Mouse (Mus musculus): ENCODE data around the gene Spink2. TPM values are rescaled to one million over a fixed set of nuclear protein-coding genes. Genes with fewer than 3 reads are reported as not detected.
A peak's percentile ranks its signal among the peaks of the same experiment; 100 is the strongest.

Spink2 gene
- polyA plus RNA-seq, 1 experiment from 2014 or later: 1.6 TPM

GRCm38 (mm10) chr5:77217724-77218123 is 6.5 kb upstream of the Spink2 start:
- Histone ChIP-seq H3K9me3 (ENCODE audit: control insufficient read depth, low read length) (no peaks in the 10 kb centered on the region), H3K36me3 (ENCODE audit: control insufficient read depth, insufficient read depth, low read length) (no peaks in the 10 kb centered on the region), H3K4me1 (replicated peaks; ENCODE audit: control insufficient read depth, insufficient read depth, low read length) (0 out of 2 replicates have a peak, but pooled peaks cover 3% of the 10 kb centered on the region), H3K9ac (ENCODE audit: low read length) (no peak overlapping the region), H3K4me3 (ENCODE audit: low read depth, low read length) (no peak overlapping the region), H3K27ac (ENCODE audit: low read depth) (no peak overlapping the region), H3K4me2 (ENCODE audit: low read length) (peak overlapping the region; percentile 20; the same call in 1 of the 2 replicates), H3K27me3 (replicated peaks; ENCODE audit: control insufficient read depth, insufficient read depth, low read length) (no peaks in the 10 kb centered on the region)
- peak; percentile 36; the same call in 1 of the 2 replicates for ATAC-seq (replicated peaks; ENCODE audit: low FRiP score, low TSS enrichment, low read depth)
- no peak for DNase-seq (ENCODE audit: low spot score)
- WGBS: 15% methylated on average over 2 of the region's 2 CpGs

- no peaks in the 10 kb centered on the region for H3K9me3 ChIP-seq (ENCODE audit: control insufficient read depth, low read length)
- 0 out of 2 replicates have a peak, but pooled peaks cover 3% of the 10 kb centered on the region for H3K4me1 ChIP-seq (replicated peaks; ENCODE audit: control insufficient read depth, insufficient read depth, low read length)
- 10% methylated on average over 9 of the region's 9 CpGs for WGBS
- no peak overlapping the region for H3K27ac ChIP-seq (ENCODE audit: low read depth)
- no peak overlapping the region for H3K4me3 ChIP-seq (ENCODE audit: low read depth, low read length)
- DNase-seq (ENCODE audit: low spot score): peak; percentile 88
- H3K36me3 ChIP-seq (ENCODE audit: control insufficient read depth, insufficient read depth, low read length): no peaks in the 10 kb centered on the region
- H3K4me2 ChIP-seq (ENCODE audit: low read length): peak overlapping the region; percentile 20; the same call in 1 of the 2 replicates
- no peaks in the 10 kb centered on the region for H3K27me3 ChIP-seq (replicated peaks; ENCODE audit: control insufficient read depth, insufficient read depth, low read length)
- H3K9ac ChIP-seq (ENCODE audit: low read length): no peak overlapping the region
- ATAC-seq (replicated peaks; ENCODE audit: low FRiP score, low TSS enrichment, low read depth): peak; percentile 70
Measured at GRCm38 (mm10) chr5:77217211-77217610, 5.9 kb upstream of the Spink2 start.

- Histone ChIP-seq H3K4me2 (ENCODE audit: low read length) (no peak overlapping the region), H3K4me3 (ENCODE audit: low read depth, low read length) (no peak overlapping the region), H3K27ac (ENCODE audit: low read depth) (no peak overlapping the region), H3K9ac (ENCODE audit: low read length) (no peak overlapping the region), H3K9me3 (ENCODE audit: control insufficient read depth, low read length) (no peaks in the 10 kb centered on the region), H3K4me1 (replicated peaks; ENCODE audit: control insufficient read depth, insufficient read depth, low read length) (no peaks in the 10 kb centered on the region), H3K36me3 (ENCODE audit: control insufficient read depth, insufficient read depth, low read length) (no peaks in the 10 kb centered on the region), H3K27me3 (replicated peaks; ENCODE audit: control insufficient read depth, insufficient read depth, low read length) (no peaks in the 10 kb centered on the region)
- 82% methylated on average over 11 of the region's 11 CpGs for WGBS
- ATAC-seq (replicated peaks; ENCODE audit: low FRiP score, low TSS enrichment, low read depth) (no peak), DNase-seq (ENCODE audit: low spot score) (no peak)
Measured at GRCm38 (mm10) chr5:77206134-77206533, 5.1 kb downstream of the Spink2 start.

- Histone ChIP-seq H3K9me3 (ENCODE audit: control insufficient read depth, low read length) (no peaks in the 10 kb centered on the region), H3K27me3 (replicated peaks; ENCODE audit: control insufficient read depth, insufficient read depth, low read length) (no peaks in the 10 kb centered on the region), H3K4me3 (ENCODE audit: low read depth, low read length) (no peak overlapping the region), H3K36me3 (ENCODE audit: control insufficient read depth, insufficient read depth, low read length) (no peaks in the 10 kb centered on the region), H3K9ac (ENCODE audit: low read length) (no peak overlapping the region), H3K27ac (ENCODE audit: low read depth) (no peak overlapping the region), H3K4me2 (ENCODE audit: low read length) (no peak overlapping the region), H3K4me1 (replicated peaks; ENCODE audit: control insufficient read depth, insufficient read depth, low read length) (no peaks in the 10 kb centered on the region)
- ATAC-seq (replicated peaks; ENCODE audit: low FRiP score, low TSS enrichment, low read depth) (no peak), DNase-seq (ENCODE audit: low spot score) (no peak)
Measured at GRCm38 (mm10) chr5:77202238-77202637, 9.0 kb downstream of the Spink2 start.

GRCm38 (mm10) chr5:77200695-77201094 is 10.6 kb downstream of the Spink2 start:
- WGBS: 58% methylated on average over 4 of the region's 4 CpGs
- H3K9ac ChIP-seq (ENCODE audit: low read length): no peak overlapping the region
- H3K27ac ChIP-seq (ENCODE audit: low read depth): no peak overlapping the region
- no peaks in the 10 kb centered on the region for H3K4me1 ChIP-seq (replicated peaks; ENCODE audit: control insufficient read depth, insufficient read depth, low read length)
- no peaks in the 10 kb centered on the region for H3K27me3 ChIP-seq (replicated peaks; ENCODE audit: control insufficient read depth, insufficient read depth, low read length)
- H3K36me3 ChIP-seq (ENCODE audit: control insufficient read depth, insufficient read depth, low read length): no peaks in the 10 kb centered on the region
- no peak for DNase-seq (ENCODE audit: low spot score)
- no peak for ATAC-seq (replicated peaks; ENCODE audit: low FRiP score, low TSS enrichment, low read depth)
- no peak overlapping the region for H3K4me3 ChIP-seq (ENCODE audit: low read depth, low read length)
- no peaks in the 10 kb centered on the region for H3K9me3 ChIP-seq (ENCODE audit: control insufficient read depth, low read length)
- H3K4me2 ChIP-seq (ENCODE audit: low read length): no peak overlapping the region

GRCm38 (mm10) chr5:77193951-77194350 is 17.3 kb downstream of the Spink2 start:
- H3K27me3 ChIP-seq (replicated peaks; ENCODE audit: control insufficient read depth, insufficient read depth, low read length): no peaks in the 10 kb centered on the region
- H3K4me2 ChIP-seq (ENCODE audit: low read length): no peak overlapping the region
- H3K27ac ChIP-seq (ENCODE audit: low read depth): no peak overlapping the region
- DNase-seq (ENCODE audit: low spot score) (no peak), ATAC-seq (replicated peaks; ENCODE audit: low FRiP score, low TSS enrichment, low read depth) (no peak)
- no peaks in the 10 kb centered on the region for H3K4me1 ChIP-seq (replicated peaks; ENCODE audit: control insufficient read depth, insufficient read depth, low read length)
- WGBS: 45% methylated on average over 3 of the region's 3 CpGs
- H3K4me3 ChIP-seq (ENCODE audit: low read depth, low read length): no peak overlapping the region
- H3K9ac ChIP-seq (ENCODE audit: low read length): no peak overlapping the region
- no peaks in the 10 kb centered on the region for H3K9me3 ChIP-seq (ENCODE audit: control insufficient read depth, low read length)
- H3K36me3 ChIP-seq (ENCODE audit: control insufficient read depth, insufficient read depth, low read length): no peaks in the 10 kb centered on the region

GRCm38 (mm10) chr5:77193266-77193665 is 18.0 kb downstream of the Spink2 start:
- H3K4me2 ChIP-seq (ENCODE audit: low read length): no peak overlapping the region
- no peaks in the 10 kb centered on the region for H3K36me3 ChIP-seq (ENCODE audit: control insufficient read depth, insufficient read depth, low read length)
- H3K4me3 ChIP-seq (ENCODE audit: low read depth, low read length): no peak overlapping the region
- no peaks in the 10 kb centered on the region for H3K4me1 ChIP-seq (replicated peaks; ENCODE audit: control insufficient read depth, insufficient read depth, low read length)
- 56% methylated on average over 4 of the region's 4 CpGs for WGBS
- no peak overlapping the region for H3K27ac ChIP-seq (ENCODE audit: low read depth)
- ATAC-seq (replicated peaks; ENCODE audit: low FRiP score, low TSS enrichment, low read depth) (no peak), DNase-seq (ENCODE audit: low spot score) (no peak)
- H3K9me3 ChIP-seq (ENCODE audit: control insufficient read depth, low read length): no peaks in the 10 kb centered on the region
- H3K9ac ChIP-seq (ENCODE audit: low read length): no peak overlapping the region
- no peaks in the 10 kb centered on the region for H3K27me3 ChIP-seq (replicated peaks; ENCODE audit: control insufficient read depth, insufficient read depth, low read length)

- no peaks in the 10 kb centered on the region for H3K9me3 ChIP-seq (ENCODE audit: control insufficient read depth, low read length)
- WGBS: 80% methylated on average over 1 of the region's 1 CpGs
- H3K36me3 ChIP-seq (ENCODE audit: control insufficient read depth, insufficient read depth, low read length): no peaks in the 10 kb centered on the region
- no peak overlapping the region for H3K4me2 ChIP-seq (ENCODE audit: low read length)
- ATAC-seq (replicated peaks; ENCODE audit: low FRiP score, low TSS enrichment, low read depth) (no peak), DNase-seq (ENCODE audit: low spot score) (no peak)
- H3K4me1 ChIP-seq (replicated peaks; ENCODE audit: control insufficient read depth, insufficient read depth, low read length): no peaks in the 10 kb centered on the region
- H3K27me3 ChIP-seq (replicated peaks; ENCODE audit: control insufficient read depth, insufficient read depth, low read length): no peaks in the 10 kb centered on the region
- H3K9ac ChIP-seq (ENCODE audit: low read length): no peak overlapping the region
- H3K27ac ChIP-seq (ENCODE audit: low read depth): no peak overlapping the region
- no peak overlapping the region for H3K4me3 ChIP-seq (ENCODE audit: low read depth, low read length)
Measured at GRCm38 (mm10) chr5:77191631-77192030, 19.6 kb downstream of the Spink2 start.

GRCm38 (mm10) chr5:77191106-77191505 is 20.2 kb downstream of the Spink2 start:
- no peaks in the 10 kb centered on the region for H3K4me1 ChIP-seq (replicated peaks; ENCODE audit: control insufficient read depth, insufficient read depth, low read length)
- ATAC-seq (replicated peaks; ENCODE audit: low FRiP score, low TSS enrichment, low read depth) (no peak), DNase-seq (ENCODE audit: low spot score) (no peak)
- no peak overlapping the region for H3K4me2 ChIP-seq (ENCODE audit: low read length)
- no peaks in the 10 kb centered on the region for H3K9me3 ChIP-seq (ENCODE audit: control insufficient read depth, low read length)
- H3K4me3 ChIP-seq (ENCODE audit: low read depth, low read length): no peak overlapping the region
- H3K27ac ChIP-seq (ENCODE audit: low read depth): no peak overlapping the region
- 75% methylated on average over 4 of the region's 4 CpGs for WGBS
- H3K36me3 ChIP-seq (ENCODE audit: control insufficient read depth, insufficient read depth, low read length): no peaks in the 10 kb centered on the region
- no peak overlapping the region for H3K9ac ChIP-seq (ENCODE audit: low read length)
- H3K27me3 ChIP-seq (replicated peaks; ENCODE audit: control insufficient read depth, insufficient read depth, low read length): no peaks in the 10 kb centered on the region

Measured in intestine, embryonic 14.5 days (tissue).